Mouse (Mus musculus): ENCODE results near the gene Nrarp.

The Nrarp gene

GRCm38 (mm10) chr2:25195211-25196156 lies 14.9 kb downstream of the Nrarp start:
- DNase-seq (ENCODE audit: low read depth, low spot score), result no peak

- DNase-seq (ENCODE audit: low read depth, low spot score), result no peak
These were observed 15.8 kb downstream of the Nrarp start, which contains the start of gene Tor4a for GRCm38 (mm10) chr2:25196172-25196954. TSS of gene Tor4a (minus strand) at chr2:25196886.

- no peak for DNase-seq (ENCODE audit: low read depth, low spot score)
These were observed 16.6 kb downstream of the Nrarp start for GRCm38 (mm10) chr2:25197191-25197590.

GRCm38 (mm10) chr2:25197946-25198345 lies 17.4 kb downstream of the Nrarp start:
- DNase-seq (ENCODE audit: low read depth, low spot score), result no peak

GRCm38 (mm10) chr2:25200631-25201030 lies 20.1 kb downstream of the Nrarp start:
- DNase-seq (ENCODE audit: low read depth, low spot score), result no peak

GRCm38 (mm10) chr2:25203631-25204214 lies 23.2 kb downstream of the Nrarp start:
- no peak for DNase-seq (ENCODE audit: low read depth, low spot score)

GRCm38 (mm10) chr2:25207593-25207992 lies 27.0 kb downstream of the Nrarp start:
- DNase-seq (ENCODE audit: low read depth, low spot score), result no peak

- no peak for DNase-seq (ENCODE audit: low read depth, low spot score)
These were observed 30.1 kb downstream of the Nrarp start for GRCm38 (mm10) chr2:25210686-25211085.

GRCm38 (mm10) chr2:25211121-25211670 lies 30.6 kb downstream of the Nrarp start, which contains the start of gene Nelfb:
TSS of gene Nelfb (minus strand) at chr2:25211489.
- no peak for DNase-seq (ENCODE audit: low read depth, low spot score)

- no peak for DNase-seq (ENCODE audit: low read depth, low spot score)
These were observed 32.8 kb downstream of the Nrarp start for GRCm38 (mm10) chr2:25213266-25213865.

- no peak for DNase-seq (ENCODE audit: low read depth, low spot score)
These were observed 33.9 kb downstream of the Nrarp start, which contains the start of gene Stpg3 for GRCm38 (mm10) chr2:25214444-25214843. TSS of gene Stpg3 (minus strand) at chr2:25214637.

GRCm38 (mm10) chr2:25217666-25218065 lies 37.1 kb downstream of the Nrarp start:
- DNase-seq (ENCODE audit: low read depth, low spot score), result no peak

- no peak for DNase-seq (ENCODE audit: low read depth, low spot score)
These were observed 37.9 kb downstream of the Nrarp start, which contains the start of gene Fam166a for GRCm38 (mm10) chr2:25218445-25218844. TSS of gene Fam166a (plus strand) at chr2:25218745.

GRCm38 (mm10) chr2:25221331-25221772 lies 40.8 kb downstream of the Nrarp start:
- DNase-seq (ENCODE audit: low read depth, low spot score), result no peak

GRCm38 (mm10) chr2:25223681-25224491 lies 43.3 kb downstream of the Nrarp start:
- DNase-seq (ENCODE audit: low read depth, low spot score), result no peak

GRCm38 (mm10) chr2:25224492-25224765 lies 43.9 kb downstream of the Nrarp start, which contains the start of gene Tubb4b:
TSS of gene Tubb4b (minus strand) at chr2:25224702.
- no peak for DNase-seq (ENCODE audit: low read depth, low spot score)

- DNase-seq (ENCODE audit: low read depth, low spot score), result peak; percentile 97
These were observed 44.5 kb downstream of the Nrarp start for GRCm38 (mm10) chr2:25224766-25225752.

- no peak for DNase-seq (ENCODE audit: low read depth, low spot score)
These were observed 45.3 kb downstream of the Nrarp start for GRCm38 (mm10) chr2:25225811-25226379.

- DNase-seq (ENCODE audit: low read depth, low spot score), result no peak
These were observed 46.3 kb downstream of the Nrarp start for GRCm38 (mm10) chr2:25226864-25227263.
